Mouse (Mus musculus): ENCODE results near the gene Erc2.

DNA sequence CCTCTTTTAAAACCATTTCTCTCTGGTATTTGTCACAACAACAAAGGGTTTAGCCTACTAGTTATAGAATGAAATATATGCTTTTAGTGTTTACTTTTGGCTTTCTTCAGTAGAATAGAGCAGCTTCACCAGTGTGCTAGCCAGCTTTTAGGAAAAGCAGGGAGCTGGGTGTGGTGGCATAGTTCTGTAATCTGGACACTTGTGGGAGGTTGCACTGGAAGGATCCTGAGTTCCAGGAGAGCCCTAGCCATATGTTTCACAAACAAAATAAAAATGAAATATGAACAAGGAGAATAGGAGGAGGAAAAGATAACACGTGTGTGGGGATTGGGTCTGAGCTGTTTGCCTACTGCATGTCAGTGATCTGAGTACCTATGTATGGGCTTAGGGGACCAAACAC lies 658.1 kb downstream of the Erc2 start:
- TF ChIP-seq POLR2A (IDR thresholded peaks at IDR 0.05; ENCODE audit: insufficient read length, low read depth) (no peak), MAX (IDR thresholded peaks at IDR 0.05; ENCODE audit: low read depth) (no peak), E2F4 (IDR thresholded peaks at IDR 0.05; ENCODE audit: insufficient read depth) (no peak), MYOD1 (IDR thresholded peaks at IDR 0.05; ENCODE audit: control insufficient read depth in 1 of 3, insufficient read length in 2 of 3, low read depth in 2 of 3) (no peak), CEBPB (IDR thresholded peaks at IDR 0.05; ENCODE audit: insufficient read depth, poor library complexity, severe bottlenecking) (no peak), MYOG (IDR thresholded peaks at IDR 0.05; ENCODE audit: control insufficient read depth in 1 of 3, insufficient read depth in 1 of 3, insufficient read length in 2 of 3, low read depth in 2 of 3) (no peak), TCF12 (IDR thresholded peaks at IDR 0.05; ENCODE audit: insufficient read depth, poor library complexity, severe bottlenecking) (no peak), USF1 (IDR thresholded peaks at IDR 0.05; ENCODE audit: low read depth) (no peak), REST (IDR thresholded peaks at IDR 0.05; ENCODE audit: insufficient read depth, insufficient read length) (no peak), POLR2AphosphoS2 (IDR thresholded peaks at IDR 0.05; ENCODE audit: insufficient read length, low read depth) (no peak), TCF3 (IDR thresholded peaks at IDR 0.05; ENCODE audit: insufficient read length, low read depth) (no peak)
